Mouse (Mus musculus) c-Kit-positive CD71-negative TER-119-negative erythroid progenitor cells, embryonic 14.5 days (primary cell): Measurements from ENCODE around the gene Lin7a.
"Not testable (repeated sequence)": the region's sequence is repeated elsewhere in the genome, so short reads cannot be mapped to it uniquely, and the experiment has no call there.

Experiments
- DNase-seq: peaks from one replicate; pipeline ENCODE4 v3.0.0-alpha.2; 2013; ENCODE audit warnings: low read depth

The Lin7a gene

DNA sequence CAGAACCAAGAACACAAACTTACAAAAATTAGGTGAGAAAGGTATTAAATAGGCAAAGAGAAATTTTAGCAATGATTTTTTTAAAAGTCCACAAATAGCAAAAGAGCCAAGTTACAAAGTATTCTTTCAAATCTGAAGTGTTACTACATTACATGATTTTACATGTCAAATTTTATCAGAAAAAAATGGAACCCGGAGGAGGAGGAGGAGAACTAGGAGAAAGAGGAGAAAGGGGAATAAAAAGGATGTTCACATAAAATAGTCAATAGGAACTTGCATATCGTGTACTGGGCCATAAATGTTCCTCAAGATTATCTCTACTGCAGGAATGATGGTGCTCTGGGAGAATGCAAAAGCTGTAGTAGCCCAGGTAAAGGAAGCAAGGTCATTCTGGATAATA, 34.4 kb upstream of the Lin7a start:
- no peak for DNase-seq

- no peak for DNase-seq
Observed at GRCm38 (mm10) chr10:107237736-107238135, 33.8 kb upstream of the Lin7a start.

DNA sequence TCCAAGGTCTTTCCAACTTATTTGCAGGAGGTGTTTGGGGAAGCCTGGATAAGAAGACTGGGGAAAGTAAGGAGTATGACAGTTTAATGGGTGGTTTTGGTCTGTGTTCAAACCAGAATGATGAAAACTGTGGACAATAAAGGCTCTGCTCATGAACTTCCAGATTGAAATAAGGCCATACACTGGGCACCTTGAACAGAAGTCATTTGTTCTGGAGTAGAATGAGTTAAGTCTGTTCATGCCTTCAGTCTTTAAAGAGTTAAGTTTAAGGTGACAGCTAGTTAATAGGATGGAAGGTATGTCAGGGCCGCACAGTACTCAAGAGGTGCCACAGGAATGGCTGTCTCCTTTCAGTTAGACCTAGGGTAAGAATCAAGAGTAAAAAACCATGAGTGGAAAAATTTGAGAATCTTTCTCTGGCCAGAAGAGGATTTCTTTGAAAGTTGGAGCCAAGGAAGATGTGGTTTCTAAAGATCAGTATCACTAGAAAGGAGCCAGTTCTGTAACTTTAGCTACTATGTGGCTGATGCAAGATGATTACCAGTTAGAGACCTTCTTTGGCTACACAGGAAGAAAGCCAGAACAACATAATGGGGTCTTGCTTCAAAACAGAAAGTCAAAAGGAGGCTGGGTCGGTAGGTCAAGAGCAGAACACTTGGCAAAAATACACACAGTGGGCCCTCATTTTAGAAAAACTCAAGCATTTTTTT, 33.2 kb upstream of the Lin7a start:
- DNase-seq, result no peak

DNA sequence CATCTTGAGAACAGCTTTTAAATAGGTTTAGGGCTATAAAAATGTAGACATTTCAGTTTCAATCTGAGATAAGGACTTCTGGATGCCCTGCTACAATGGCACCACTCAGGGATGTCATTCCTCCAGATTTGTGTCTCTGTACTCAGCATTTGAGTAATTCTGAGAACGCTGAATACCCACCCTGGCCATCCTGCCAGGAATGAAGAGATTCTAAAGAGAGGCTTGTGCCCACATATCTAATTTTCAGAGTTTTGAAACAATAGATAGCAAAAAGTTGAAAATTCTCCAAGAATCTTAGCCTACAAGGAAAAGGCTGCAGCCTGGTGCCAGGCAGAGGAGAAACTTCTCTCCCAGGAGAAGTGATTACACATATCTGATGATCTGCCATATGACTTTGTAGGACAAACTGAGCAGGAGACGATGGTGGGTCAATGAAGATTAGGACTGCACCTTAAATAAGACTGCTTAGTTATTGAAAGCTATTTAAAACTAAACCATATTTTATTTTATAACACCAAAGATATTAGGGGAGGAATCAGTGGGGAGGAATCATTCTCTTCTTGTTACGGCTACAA, 32.5 kb upstream of the Lin7a start:
- DNase-seq, result no peak

GRCm38 (mm10) chr10:107239651-107240330, 31.7 kb upstream of the Lin7a start:
- no peak for DNase-seq

DNA sequence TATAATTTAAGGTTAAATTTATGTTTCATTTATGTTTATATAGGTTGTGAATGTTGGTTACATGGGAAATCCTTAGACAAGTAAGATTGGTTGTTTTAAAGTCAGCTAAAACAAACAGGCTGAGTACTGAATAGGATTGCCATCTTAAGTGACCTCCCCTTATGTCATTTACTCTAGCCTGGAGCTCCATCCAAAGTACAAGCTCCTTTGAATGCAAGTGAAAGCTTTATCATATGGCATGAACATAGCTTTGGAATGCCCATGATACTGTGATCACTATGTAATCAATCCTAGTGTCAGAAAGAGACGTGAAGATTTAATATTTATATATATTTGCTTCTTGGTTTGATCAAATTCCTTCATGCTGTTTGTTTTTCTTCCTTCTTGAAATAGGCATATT, 31.0 kb upstream of the Lin7a start:
- no peak for DNase-seq

DNA sequence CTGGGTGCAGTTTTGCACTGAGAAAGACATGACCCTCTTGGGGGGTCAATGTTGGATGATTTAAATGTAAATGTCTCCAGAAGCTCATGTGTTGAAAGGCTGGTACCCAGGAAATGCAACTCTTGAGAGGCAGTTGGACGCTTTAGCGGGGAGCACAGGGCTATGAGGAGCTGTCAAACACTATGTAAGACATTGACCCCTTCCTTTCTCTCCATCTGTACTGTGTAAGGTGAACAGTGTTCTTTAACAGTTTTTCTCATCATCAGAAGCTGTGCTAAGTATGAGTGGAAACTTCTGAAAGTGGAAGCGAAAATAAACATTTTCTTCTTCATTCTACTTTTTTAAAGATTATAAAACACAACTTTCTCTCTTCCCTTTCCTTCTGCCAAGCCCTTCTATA, 30.5 kb upstream of the Lin7a start:
- DNase-seq, result no peak

DNA sequence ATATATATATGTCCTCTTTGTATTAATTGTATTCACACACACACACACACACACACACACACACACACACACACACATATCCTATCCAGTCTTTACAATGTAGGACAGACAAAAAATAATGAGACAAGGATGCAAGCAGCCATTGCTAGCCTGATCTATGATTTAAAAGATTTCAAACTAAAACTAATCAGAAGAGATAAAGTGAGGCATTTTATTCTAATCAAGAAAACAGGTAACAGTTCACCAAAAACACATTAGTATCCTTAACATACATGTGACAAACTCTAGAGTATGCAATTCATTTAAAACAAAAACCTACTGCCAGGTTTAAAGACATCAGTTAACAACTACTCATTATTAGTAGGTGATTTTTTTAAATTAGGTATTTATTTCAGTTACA, 30.1 kb upstream of the Lin7a start:
- no peak for DNase-seq

GRCm38 (mm10) chr10:107241999-107242398, 29.5 kb upstream of the Lin7a start:
- DNase-seq, result not testable (repeated sequence)

DNA sequence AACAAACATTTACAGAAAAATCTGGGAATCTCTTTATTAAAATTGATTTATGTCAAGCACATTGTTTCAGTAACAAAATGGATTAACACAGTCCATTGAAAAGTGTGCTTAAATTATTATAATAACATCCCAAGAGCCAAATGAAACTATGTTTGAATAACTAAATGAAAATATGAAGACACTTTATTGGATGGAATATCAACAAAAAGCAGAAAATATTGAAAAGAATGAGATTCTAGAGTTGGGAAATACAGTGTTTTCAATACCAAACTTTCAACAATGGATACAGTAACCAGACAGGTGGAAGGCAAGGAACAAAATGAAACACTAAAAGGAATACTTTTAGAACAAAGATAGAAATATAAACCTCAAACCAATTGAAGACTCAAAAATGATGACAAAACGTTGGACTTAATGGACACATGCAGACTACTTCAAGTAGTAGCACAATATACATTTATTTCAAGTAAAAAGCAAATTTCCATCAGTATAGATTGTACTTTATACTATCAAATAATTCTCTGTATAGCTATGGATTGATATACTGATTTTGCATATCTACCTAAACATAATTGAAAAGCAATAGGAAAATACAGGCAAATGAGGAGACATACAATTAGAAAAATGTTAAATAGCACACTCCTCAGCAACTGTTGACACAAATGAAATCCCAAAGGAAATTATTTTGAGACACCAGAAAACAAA, 28.6 kb upstream of the Lin7a start:
- DNase-seq, result no peak

GRCm38 (mm10) chr10:107244211-107244610, 27.3 kb upstream of the Lin7a start:
- DNase-seq, result no peak

- DNase-seq, result no peak
Observed at GRCm38 (mm10) chr10:107244691-107245530, 26.6 kb upstream of the Lin7a start.

- no peak for DNase-seq
Observed at GRCm38 (mm10) chr10:107245531-107245840, 26.0 kb upstream of the Lin7a start.

DNA sequence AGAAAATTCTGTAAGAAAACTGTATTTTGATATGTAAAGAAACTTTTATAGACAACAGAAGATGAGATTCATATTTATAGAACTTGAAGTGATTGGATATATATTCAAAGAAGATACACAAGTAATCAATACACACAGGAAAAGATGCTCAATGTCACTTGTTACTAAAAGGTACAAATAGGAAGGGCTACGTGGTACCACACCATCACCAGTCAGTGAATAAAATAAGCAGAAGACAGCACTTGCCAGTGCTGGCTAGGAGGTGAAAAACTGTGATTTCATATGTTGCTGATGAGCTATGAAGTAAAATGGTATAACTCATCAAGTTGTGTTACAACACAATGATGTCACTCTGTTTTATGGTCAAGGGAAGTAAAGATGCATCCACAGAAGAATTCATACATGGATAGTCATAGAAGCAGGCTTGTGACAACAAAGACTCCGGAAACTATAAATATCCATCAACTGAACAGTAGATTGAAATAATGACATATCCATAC, 25.5 kb upstream of the Lin7a start:
- no peak for DNase-seq

GRCm38 (mm10) chr10:107247001-107247670, 24.4 kb upstream of the Lin7a start:
- no peak for DNase-seq

DNA sequence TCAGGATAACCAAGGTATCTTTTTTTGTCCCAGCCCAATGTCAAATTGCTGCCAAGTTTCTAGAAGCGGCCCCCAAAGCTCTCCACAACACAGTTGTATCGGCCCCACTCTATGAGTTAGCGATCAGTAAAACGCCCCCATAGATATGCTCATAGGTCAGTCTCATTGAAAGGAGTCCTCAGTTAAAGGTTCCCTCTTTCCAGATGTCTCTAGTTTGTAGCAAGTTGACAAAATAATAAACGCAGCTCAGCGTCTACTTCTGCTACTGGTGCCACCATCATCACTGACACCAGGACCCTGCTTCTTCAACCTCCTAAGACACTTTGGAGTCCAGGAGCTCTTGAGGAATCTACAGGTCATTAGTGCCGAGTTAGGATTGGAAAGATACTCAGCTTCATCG, 23.0 kb upstream of the Lin7a start:
- no peak for DNase-seq

DNA sequence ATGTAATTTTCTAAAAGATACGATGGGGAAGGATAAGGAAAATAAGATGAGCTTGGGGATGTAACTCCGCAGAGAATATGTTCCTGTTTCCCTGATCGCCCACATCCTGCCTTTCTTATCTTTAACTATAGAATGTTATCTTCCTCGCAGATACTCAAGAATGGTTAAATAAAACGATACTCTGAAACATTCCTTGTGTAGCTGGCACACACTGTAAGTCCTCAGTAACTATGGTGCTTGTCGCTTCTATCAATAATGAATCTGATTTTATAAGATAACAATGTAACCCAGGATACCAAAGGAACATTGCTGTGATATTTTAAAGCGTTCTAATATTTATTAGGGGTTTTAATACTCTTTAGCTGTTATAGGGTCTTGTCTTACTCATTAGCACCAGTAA, 22.4 kb upstream of the Lin7a start:
- no peak for DNase-seq

- no peak for DNase-seq
Observed at GRCm38 (mm10) chr10:107249606-107250186, 21.8 kb upstream of the Lin7a start.

DNA sequence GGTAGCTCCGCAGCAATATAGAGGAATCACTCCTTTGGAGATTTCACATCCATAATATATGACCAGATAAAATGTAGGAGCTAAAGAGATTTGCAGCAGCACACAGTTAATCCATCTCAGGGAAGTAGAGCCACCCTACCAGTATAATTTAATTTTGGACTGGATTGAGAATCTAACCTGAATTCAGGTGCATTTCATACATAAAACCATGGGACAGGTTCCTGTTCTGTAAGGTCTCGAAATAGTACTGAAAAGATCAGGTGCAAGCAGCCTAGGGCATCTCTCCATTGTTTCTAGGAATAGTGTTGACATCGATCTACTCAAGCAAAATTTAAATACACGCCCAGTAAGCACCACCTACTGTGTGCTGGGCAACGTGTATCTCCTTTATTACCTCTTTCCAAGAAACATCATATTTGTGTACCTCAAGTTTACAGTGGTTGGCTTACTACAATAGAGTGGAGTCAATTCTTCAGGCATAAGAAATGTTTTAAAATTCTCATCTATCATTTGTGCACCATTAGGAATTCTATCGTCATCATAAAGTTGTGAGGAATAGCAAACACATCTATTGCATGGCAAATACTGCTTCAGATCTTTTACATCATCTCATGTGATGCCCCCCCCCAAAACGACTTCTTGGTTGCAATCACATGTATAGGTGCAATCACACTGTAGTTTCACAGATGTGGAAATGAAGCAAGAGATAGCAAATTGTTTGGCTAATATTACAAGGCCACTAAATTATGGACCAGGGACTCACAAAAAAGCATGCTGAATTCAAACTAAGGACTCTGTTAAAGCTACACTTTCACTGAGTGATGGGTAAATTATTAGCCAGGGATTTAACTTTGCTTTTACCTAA, 20.9 kb upstream of the Lin7a start:
- no peak for DNase-seq

DNA sequence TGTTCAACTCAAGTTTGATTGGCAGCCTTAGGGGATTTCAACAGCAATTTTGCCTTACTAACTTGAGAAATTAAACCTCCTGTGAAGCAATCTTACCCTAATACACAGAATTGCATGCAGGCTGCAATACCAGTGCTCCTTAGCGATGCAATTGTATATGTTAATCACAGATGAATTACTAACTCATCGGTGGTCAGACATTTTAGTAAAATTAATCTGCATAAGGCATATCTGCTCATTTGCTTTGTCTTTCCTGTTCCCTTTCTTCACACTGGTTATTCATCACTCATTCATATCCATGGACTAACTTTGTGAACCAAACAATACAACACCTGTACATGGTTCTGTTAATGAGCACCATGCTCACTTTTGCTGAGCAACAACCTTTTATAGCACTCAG, 20.2 kb upstream of the Lin7a start:
- DNase-seq, result no peak
